Mouse (Mus musculus): ENCODE data around the gene Rilp. TPM values are rescaled to one million over a fixed set of nuclear protein-coding genes. Genes with fewer than 3 reads are reported as not detected.
A peak's percentile ranks its signal among the peaks of the same experiment; 100 is the strongest.

Rilp gene
- total and polyA plus RNA-seq, 3 experiments = 0.18 to 1.1 (median 0.49) TPM

GRCm38 (mm10) chr11:75510627-75510993 is 716 bp downstream of the Rilp start:
- peak; percentile 59; the same call in 1 of the 2 replicates for ATAC-seq (ENCODE audit: extremely low read depth, insufficient number of reproducible peaks, low FRiP score, poor library complexity, severe bottlenecking)
- H3K36me3 ChIP-seq (replicated peaks) = peaks cover 72% of the 10 kb centered on the region
- peaks cover 37% of the 10 kb centered on the region for H3K4me1 ChIP-seq (ENCODE audit: insufficient read depth, low read depth, low read length)
- H3K4me3 ChIP-seq (ENCODE audit: low read depth, low read length) = peak overlapping the region; percentile 70
- no peaks in the 10 kb centered on the region for H3K9me3 ChIP-seq (replicated peaks)
- H3K27me3 ChIP-seq (ENCODE audit: insufficient read depth, low read length) = peaks cover 15% of the 10 kb centered on the region; the same call in 1 of the 2 replicates
- TF ChIP-seq CTCF (IDR thresholded peaks at IDR 0.05; ENCODE audit: low read depth, low read length) = peak; percentile 42
- no peak for TF ChIP-seq POLR2AphosphoS5 (IDR thresholded peaks at IDR 0.05; ENCODE audit: insufficient replicate concordance, low read depth, low read length)
- DNase-seq (ENCODE audit: low spot score) = peak; percentile 74

DNA sequence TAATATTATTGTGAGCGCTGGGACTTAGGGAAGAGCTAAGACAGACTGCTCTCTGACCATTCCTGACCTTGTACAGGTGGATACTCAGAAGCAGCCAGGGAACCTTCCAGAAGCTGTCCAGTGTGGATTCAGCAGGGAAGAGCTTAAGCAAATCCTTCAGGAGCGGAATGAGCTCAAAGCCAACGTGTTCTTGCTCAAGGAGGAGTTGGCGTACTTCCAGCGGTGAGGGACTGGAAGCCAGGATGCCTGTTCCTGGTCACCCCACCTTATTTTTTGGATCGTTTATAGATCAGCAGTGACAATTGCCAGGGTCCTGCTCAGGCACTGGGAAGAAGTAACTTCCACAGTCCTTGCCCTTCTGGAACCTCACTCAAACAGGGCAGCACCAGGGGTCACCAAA is 1.3 kb downstream of the Rilp start:
- Histone ChIP-seq H3K36me3 (replicated peaks) (peaks cover 66% of the 10 kb centered on the region), H3K4me1 (ENCODE audit: insufficient read depth, low read depth, low read length) (peaks cover 37% of the 10 kb centered on the region), H3K4me3 (ENCODE audit: low read depth, low read length) (no peak overlapping the region), H3K27me3 (ENCODE audit: insufficient read depth, low read length) (peaks cover 15% of the 10 kb centered on the region; the same call in 1 of the 2 replicates), H3K9me3 (replicated peaks) (no peaks in the 10 kb centered on the region)
- TF ChIP-seq TAL1 (conservative IDR thresholded peaks at IDR 0.05; ENCODE audit: low read depth, low read length) = no peak
- TF ChIP-seq CTCF (IDR thresholded peaks at IDR 0.05; ENCODE audit: low read depth, low read length) = no peak
- TF ChIP-seq GATA2 (IDR thresholded peaks at IDR 0.05; ENCODE audit: borderline replicate concordance, low read depth, low read length) = no peak
- no peak for TF ChIP-seq POLR2AphosphoS5 (IDR thresholded peaks at IDR 0.05; ENCODE audit: insufficient replicate concordance, low read depth, low read length)
- no peak for TF ChIP-seq GATA1 (IDR thresholded peaks at IDR 0.05; ENCODE audit: borderline replicate concordance, low read length)
- DNase-seq (ENCODE audit: low spot score) (no peak), ATAC-seq (ENCODE audit: extremely low read depth, insufficient number of reproducible peaks, low FRiP score, poor library complexity, severe bottlenecking) (no peak)

DNA sequence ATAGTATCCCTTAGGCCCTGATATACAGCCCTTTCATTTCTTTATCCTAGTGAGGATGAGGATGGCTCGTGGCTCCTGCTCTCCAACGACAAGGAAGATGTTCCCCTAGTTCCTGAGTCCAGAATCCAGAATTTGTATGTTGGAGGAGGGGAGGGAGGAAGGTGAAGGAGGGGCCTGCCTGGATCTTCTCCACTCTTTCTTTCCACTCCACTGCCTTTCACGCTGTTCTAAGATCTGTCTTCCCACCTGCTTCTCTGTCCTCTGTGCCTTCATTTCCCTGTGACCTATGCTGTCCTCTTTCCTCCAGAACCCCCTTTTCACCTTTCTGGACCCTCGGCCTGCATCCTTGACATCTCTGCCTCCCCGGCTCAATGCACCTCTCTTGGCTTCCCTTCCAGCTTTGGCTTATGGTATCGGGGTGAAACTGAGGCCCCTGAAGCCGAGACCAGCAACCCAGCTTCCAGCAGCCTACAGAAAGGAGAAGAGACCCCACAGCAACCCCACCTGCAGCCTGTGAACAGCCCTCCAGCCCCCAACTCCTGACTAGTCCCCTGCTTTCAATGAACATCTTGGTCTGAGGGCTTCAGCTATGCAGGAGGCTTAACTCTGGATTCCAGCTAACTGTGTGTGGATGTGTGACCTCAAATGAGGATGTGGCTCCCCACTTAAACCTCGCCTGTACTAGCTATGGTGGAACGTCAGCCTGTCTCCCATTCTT is 2.6 kb downstream of the Rilp start:
- H3K4me3 ChIP-seq (ENCODE audit: low read depth, low read length) = no peak overlapping the region
- TF ChIP-seq GATA1 (IDR thresholded peaks at IDR 0.05; ENCODE audit: borderline replicate concordance, low read length) (no peak), POLR2AphosphoS5 (IDR thresholded peaks at IDR 0.05; ENCODE audit: insufficient replicate concordance, low read depth, low read length) (no peak), GATA2 (IDR thresholded peaks at IDR 0.05; ENCODE audit: borderline replicate concordance, low read depth, low read length) (no peak), CTCF (IDR thresholded peaks at IDR 0.05; ENCODE audit: low read depth, low read length) (no peak), TAL1 (conservative IDR thresholded peaks at IDR 0.05; ENCODE audit: low read depth, low read length) (no peak)
- ATAC-seq (ENCODE audit: extremely low read depth, insufficient number of reproducible peaks, low FRiP score, poor library complexity, severe bottlenecking) = no peak
- no peak for DNase-seq (ENCODE audit: low spot score)
- H3K27me3 ChIP-seq (ENCODE audit: insufficient read depth, low read length) = peaks cover 15% of the 10 kb centered on the region; the same call in 1 of the 2 replicates
- peaks cover 58% of the 10 kb centered on the region for H3K36me3 ChIP-seq (replicated peaks)
- no peaks in the 10 kb centered on the region for H3K9me3 ChIP-seq (replicated peaks)
- peaks cover 34% of the 10 kb centered on the region for H3K4me1 ChIP-seq (ENCODE audit: insufficient read depth, low read depth, low read length)

GRCm38 (mm10) chr11:75513336-75513735 is 3.4 kb downstream of the Rilp start, which contains the start of gene Scarf1:
TSS of gene Scarf1 (plus strand) at chr11:75513540.
- TF ChIP-seq CTCF (IDR thresholded peaks at IDR 0.05; ENCODE audit: low read depth, low read length) = no peak
- TF ChIP-seq GATA2 (IDR thresholded peaks at IDR 0.05; ENCODE audit: borderline replicate concordance, low read depth, low read length) = no peak
- TF ChIP-seq TAL1 (conservative IDR thresholded peaks at IDR 0.05; ENCODE audit: low read depth, low read length) = no peak
- TF ChIP-seq GATA1 (IDR thresholded peaks at IDR 0.05; ENCODE audit: borderline replicate concordance, low read length) = no peak
- TF ChIP-seq POLR2AphosphoS5 (IDR thresholded peaks at IDR 0.05; ENCODE audit: insufficient replicate concordance, low read depth, low read length) = no peak
- H3K9me3 ChIP-seq (replicated peaks) = no peaks in the 10 kb centered on the region
- no peak for ATAC-seq (ENCODE audit: extremely low read depth, insufficient number of reproducible peaks, low FRiP score, poor library complexity, severe bottlenecking)
- peaks cover 15% of the 10 kb centered on the region; the same call in 1 of the 2 replicates for H3K27me3 ChIP-seq (ENCODE audit: insufficient read depth, low read length)
- H3K4me3 ChIP-seq (ENCODE audit: low read depth, low read length) = no peak within 1 kb of the TSS
- no peak for DNase-seq (ENCODE audit: low spot score)
- peaks cover 31% of the 10 kb centered on the region for H3K4me1 ChIP-seq (ENCODE audit: insufficient read depth, low read depth, low read length)
- H3K36me3 ChIP-seq (replicated peaks) = peaks cover 50% of the 10 kb centered on the region

GRCm38 (mm10) chr11:75515186-75515585 is 5.3 kb downstream of the Rilp start:
- no peak overlapping the region for H3K4me3 ChIP-seq (ENCODE audit: low read depth, low read length)
- DNase-seq (ENCODE audit: low spot score) = no peak
- H3K36me3 ChIP-seq (replicated peaks) = peaks cover 31% of the 10 kb centered on the region
- ATAC-seq (ENCODE audit: extremely low read depth, insufficient number of reproducible peaks, low FRiP score, poor library complexity, severe bottlenecking) = no peak
- H3K9me3 ChIP-seq (replicated peaks) = no peaks in the 10 kb centered on the region
- peaks cover 20% of the 10 kb centered on the region for H3K27me3 ChIP-seq (ENCODE audit: insufficient read depth, low read length)
- TF ChIP-seq GATA1 (IDR thresholded peaks at IDR 0.05; ENCODE audit: borderline replicate concordance, low read length) (no peak), GATA2 (IDR thresholded peaks at IDR 0.05; ENCODE audit: borderline replicate concordance, low read depth, low read length) (no peak), POLR2AphosphoS5 (IDR thresholded peaks at IDR 0.05; ENCODE audit: insufficient replicate concordance, low read depth, low read length) (no peak), CTCF (IDR thresholded peaks at IDR 0.05; ENCODE audit: low read depth, low read length) (no peak), TAL1 (conservative IDR thresholded peaks at IDR 0.05; ENCODE audit: low read depth, low read length) (no peak)
- peaks cover 13% of the 10 kb centered on the region for H3K4me1 ChIP-seq (ENCODE audit: insufficient read depth, low read depth, low read length)

- Histone ChIP-seq H3K27me3 (ENCODE audit: insufficient read depth, low read length) (peaks cover 52% of the 10 kb centered on the region), H3K36me3 (replicated peaks) (no peaks in the 10 kb centered on the region), H3K4me1 (ENCODE audit: insufficient read depth, low read depth, low read length) (peaks cover 7% of the 10 kb centered on the region; the same call in 1 of the 2 replicates), H3K4me3 (ENCODE audit: low read depth, low read length) (no peak overlapping the region), H3K9me3 (replicated peaks) (no peaks in the 10 kb centered on the region)
- no peak for TF ChIP-seq POLR2AphosphoS5 (IDR thresholded peaks at IDR 0.05; ENCODE audit: insufficient replicate concordance, low read depth, low read length)
- TF ChIP-seq CTCF (IDR thresholded peaks at IDR 0.05; ENCODE audit: low read depth, low read length) = no peak
- TF ChIP-seq GATA2 (IDR thresholded peaks at IDR 0.05; ENCODE audit: borderline replicate concordance, low read depth, low read length) = no peak
- no peak for TF ChIP-seq GATA1 (IDR thresholded peaks at IDR 0.05; ENCODE audit: borderline replicate concordance, low read length)
- TF ChIP-seq TAL1 (conservative IDR thresholded peaks at IDR 0.05; ENCODE audit: low read depth, low read length) = no peak
- ATAC-seq (ENCODE audit: extremely low read depth, insufficient number of reproducible peaks, low FRiP score, poor library complexity, severe bottlenecking) (no peak), DNase-seq (ENCODE audit: low spot score) (no peak)
Measured at GRCm38 (mm10) chr11:75519834-75520633, 10.1 kb downstream of the Rilp start.

Measured in G1E (cell line).